Mouse (Mus musculus): ENCODE data around the gene Ugt1a8. TPM values are rescaled to one million over a fixed set of nuclear protein-coding genes. Genes with fewer than 3 reads are reported as not detected.
"Not testable (repeated sequence)": the region's sequence is repeated elsewhere in the genome, so short reads cannot be mapped to it uniquely, and the experiment has no call there.

Gene Ugt1a8
- polyA plus RNA-seq, 1 experiment, result 0.20 TPM

- no peaks in the 10 kb centered on the region for H3K27me3 ChIP-seq (replicated peaks; ENCODE audit: control insufficient read depth, insufficient read depth, low read length)
These were observed 131.0 kb downstream of the Ugt1a8 start for GRCm38 (mm10) chr1:88218591-88218990.

GRCm38 (mm10) chr1:88219054-88219453, 131.4 kb downstream of the Ugt1a8 start:
- 13% methylated on average over 1 of the region's 1 CpGs for WGBS
- Histone ChIP-seq H3K27me3 (replicated peaks; ENCODE audit: control insufficient read depth, insufficient read depth, low read length) (no peaks in the 10 kb centered on the region), H3K4me3 (ENCODE audit: insufficient read depth, low read depth, low read length) (no peak overlapping the region), H3K4me1 (ENCODE audit: control insufficient read depth, insufficient read depth, low read length) (no peaks in the 10 kb centered on the region), H3K27ac (ENCODE audit: insufficient read depth, low read depth, low read length) (no peak overlapping the region), H3K36me3 (ENCODE audit: control insufficient read depth, insufficient read depth, low read length) (no peaks in the 10 kb centered on the region)
- TF ChIP-seq POLR2A (IDR thresholded peaks at IDR 0.05; ENCODE audit: low read depth, low read length), result no peak
- no peak for TF ChIP-seq CTCF (conservative IDR thresholded peaks at IDR 0.05; ENCODE audit: insufficient read depth, insufficient read length, low read depth, low read length)
- peak; percentile 16 for DNase-seq

More at GRCm38 (mm10) chr1:88218591-88218990, 131.0 kb downstream of the Ugt1a8 start:
- H3K4me1 ChIP-seq (ENCODE audit: control insufficient read depth, insufficient read depth, low read length), result no peaks in the 10 kb centered on the region
- no peak for TF ChIP-seq CTCF (conservative IDR thresholded peaks at IDR 0.05; ENCODE audit: insufficient read depth, insufficient read length, low read depth, low read length)
- TF ChIP-seq POLR2A (IDR thresholded peaks at IDR 0.05; ENCODE audit: low read depth, low read length), result no peak
- no peaks in the 10 kb centered on the region for H3K36me3 ChIP-seq (ENCODE audit: control insufficient read depth, insufficient read depth, low read length)
- no peak overlapping the region for H3K27ac ChIP-seq (ENCODE audit: insufficient read depth, low read depth, low read length)
- no peak overlapping the region for H3K4me3 ChIP-seq (ENCODE audit: insufficient read depth, low read depth, low read length)
- no peak for DNase-seq
- WGBS, result 50% methylated on average over 4 of the region's 4 CpGs

- Histone ChIP-seq H3K36me3 (ENCODE audit: control insufficient read depth, insufficient read depth, low read length) (no peaks in the 10 kb centered on the region), H3K27me3 (replicated peaks; ENCODE audit: control insufficient read depth, insufficient read depth, low read length) (no peaks in the 10 kb centered on the region), H3K27ac (ENCODE audit: insufficient read depth, low read depth, low read length) (no peak overlapping the region), H3K4me3 (ENCODE audit: insufficient read depth, low read depth, low read length) (no peak overlapping the region), H3K4me1 (ENCODE audit: control insufficient read depth, insufficient read depth, low read length) (no peaks in the 10 kb centered on the region)
- DNase-seq, result no peak
- TF ChIP-seq POLR2A (IDR thresholded peaks at IDR 0.05; ENCODE audit: low read depth, low read length), result no peak
- TF ChIP-seq CTCF (conservative IDR thresholded peaks at IDR 0.05; ENCODE audit: insufficient read depth, insufficient read length, low read depth, low read length), result no peak
These were observed 132.7 kb downstream of the Ugt1a8 start for GRCm38 (mm10) chr1:88220336-88220735.

GRCm38 (mm10) chr1:88222216-88222615, 134.6 kb downstream of the Ugt1a8 start:
- Histone ChIP-seq H3K36me3 (ENCODE audit: control insufficient read depth, insufficient read depth, low read length) (no peaks in the 10 kb centered on the region), H3K27me3 (replicated peaks; ENCODE audit: control insufficient read depth, insufficient read depth, low read length) (no peaks in the 10 kb centered on the region), H3K4me3 (ENCODE audit: insufficient read depth, low read depth, low read length) (no peak overlapping the region), H3K4me1 (ENCODE audit: control insufficient read depth, insufficient read depth, low read length) (no peaks in the 10 kb centered on the region), H3K27ac (ENCODE audit: insufficient read depth, low read depth, low read length) (no peak overlapping the region)
- no peak for TF ChIP-seq POLR2A (IDR thresholded peaks at IDR 0.05; ENCODE audit: low read depth, low read length)
- 48% methylated on average over 2 of the region's 2 CpGs for WGBS
- no peak for DNase-seq

- not testable (repeated sequence) for H3K36me3 ChIP-seq (ENCODE audit: control insufficient read depth, insufficient read depth, low read length); H3K4me1 ChIP-seq (ENCODE audit: control insufficient read depth, insufficient read depth, low read length); H3K27me3 ChIP-seq (replicated peaks; ENCODE audit: control insufficient read depth, insufficient read depth, low read length); H3K4me3 ChIP-seq (ENCODE audit: insufficient read depth, low read depth, low read length); H3K27ac ChIP-seq (ENCODE audit: insufficient read depth, low read depth, low read length); DNase-seq
These were observed 135.4 kb downstream of the Ugt1a8 start for GRCm38 (mm10) chr1:88223011-88223515.

GRCm38 (mm10) chr1:88223591-88223990, 136.0 kb downstream of the Ugt1a8 start:
- Histone ChIP-seq H3K4me3 (ENCODE audit: insufficient read depth, low read depth, low read length) (no peak overlapping the region), H3K4me1 (ENCODE audit: control insufficient read depth, insufficient read depth, low read length) (no peaks in the 10 kb centered on the region), H3K27me3 (replicated peaks; ENCODE audit: control insufficient read depth, insufficient read depth, low read length) (no peaks in the 10 kb centered on the region), H3K36me3 (ENCODE audit: control insufficient read depth, insufficient read depth, low read length) (no peaks in the 10 kb centered on the region), H3K27ac (ENCODE audit: insufficient read depth, low read depth, low read length) (no peak overlapping the region)
- no peak for DNase-seq
- 54% methylated on average over 1 of the region's 1 CpGs for WGBS
- TF ChIP-seq POLR2A (IDR thresholded peaks at IDR 0.05; ENCODE audit: low read depth, low read length), result no peak
- no peak for TF ChIP-seq CTCF (conservative IDR thresholded peaks at IDR 0.05; ENCODE audit: insufficient read depth, insufficient read length, low read depth, low read length)

GRCm38 (mm10) chr1:88224029-88224776, 136.6 kb downstream of the Ugt1a8 start:
- H3K4me3 ChIP-seq (ENCODE audit: insufficient read depth, low read depth, low read length), result no peak overlapping the region
- no peaks in the 10 kb centered on the region for H3K36me3 ChIP-seq (ENCODE audit: control insufficient read depth, insufficient read depth, low read length)
- WGBS, result 61% methylated on average over 2 of the region's 2 CpGs
- no peak overlapping the region for H3K27ac ChIP-seq (ENCODE audit: insufficient read depth, low read depth, low read length)
- no peak for TF ChIP-seq CTCF (conservative IDR thresholded peaks at IDR 0.05; ENCODE audit: insufficient read depth, insufficient read length, low read depth, low read length)
- no peak for TF ChIP-seq POLR2A (IDR thresholded peaks at IDR 0.05; ENCODE audit: low read depth, low read length)
- DNase-seq, result peak; percentile 75
- no peaks in the 10 kb centered on the region for H3K27me3 ChIP-seq (replicated peaks; ENCODE audit: control insufficient read depth, insufficient read depth, low read length)
- H3K4me1 ChIP-seq (ENCODE audit: control insufficient read depth, insufficient read depth, low read length), result no peaks in the 10 kb centered on the region

- H3K4me3 ChIP-seq (ENCODE audit: insufficient read depth, low read depth, low read length); DNase-seq; H3K4me1 ChIP-seq (ENCODE audit: control insufficient read depth, insufficient read depth, low read length); H3K36me3 ChIP-seq (ENCODE audit: control insufficient read depth, insufficient read depth, low read length); H3K27me3 ChIP-seq (replicated peaks; ENCODE audit: control insufficient read depth, insufficient read depth, low read length); H3K27ac ChIP-seq (ENCODE audit: insufficient read depth, low read depth, low read length): not testable (repeated sequence)
- 42% methylated on average over 2 of the region's 2 CpGs for WGBS
These were observed 137.7 kb downstream of the Ugt1a8 start for GRCm38 (mm10) chr1:88225301-88225700.
